Mouse (Mus musculus) CD8-positive naive resting alpha-beta T cell, adult 2 months (primary cell): ENCODE measurements around the gene Zfp846.
"Not testable (repeated sequence)": the region's sequence is repeated elsewhere in the genome, so short reads cannot be mapped to it uniquely, and the experiment has no call there.

ENCODE experiments used
- DNase-seq, 2 experiments: peaks; one replicate each; pipeline ENCODE4 v3.0.0; 2022; ENCODE audit warnings: low read depth in 2 of 2, low spot score in 2 of 2

Gene Zfp846

DNA sequence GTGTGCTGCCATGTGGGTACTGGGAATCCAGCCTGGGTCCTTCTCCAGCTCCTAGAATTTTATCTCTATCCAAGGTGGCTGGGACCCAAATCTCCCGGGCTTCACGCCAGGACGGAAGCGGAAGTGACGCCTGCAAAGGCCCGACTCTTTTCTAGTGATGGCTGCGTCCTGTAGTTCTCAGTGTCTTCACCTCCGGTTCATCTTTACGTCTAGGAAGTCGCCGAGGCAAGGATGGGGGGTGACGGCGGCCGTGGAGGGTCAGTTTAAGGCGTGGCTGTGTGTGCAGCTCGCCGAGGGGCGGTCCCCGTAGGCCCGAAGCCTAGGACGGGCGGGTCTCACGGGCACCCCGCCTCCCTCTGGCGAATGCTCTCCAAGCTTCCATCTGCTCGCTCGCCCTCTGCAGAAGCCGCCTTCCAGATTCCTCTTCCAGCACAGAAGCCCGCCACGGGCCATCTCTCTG, at the start of gene Zfp846:
TSS of gene Zfp846 (plus strand) at position 117 of the 460 bp plus-strand sequence.
- DNase-seq = peak; percentile 91 to 93

DNA sequence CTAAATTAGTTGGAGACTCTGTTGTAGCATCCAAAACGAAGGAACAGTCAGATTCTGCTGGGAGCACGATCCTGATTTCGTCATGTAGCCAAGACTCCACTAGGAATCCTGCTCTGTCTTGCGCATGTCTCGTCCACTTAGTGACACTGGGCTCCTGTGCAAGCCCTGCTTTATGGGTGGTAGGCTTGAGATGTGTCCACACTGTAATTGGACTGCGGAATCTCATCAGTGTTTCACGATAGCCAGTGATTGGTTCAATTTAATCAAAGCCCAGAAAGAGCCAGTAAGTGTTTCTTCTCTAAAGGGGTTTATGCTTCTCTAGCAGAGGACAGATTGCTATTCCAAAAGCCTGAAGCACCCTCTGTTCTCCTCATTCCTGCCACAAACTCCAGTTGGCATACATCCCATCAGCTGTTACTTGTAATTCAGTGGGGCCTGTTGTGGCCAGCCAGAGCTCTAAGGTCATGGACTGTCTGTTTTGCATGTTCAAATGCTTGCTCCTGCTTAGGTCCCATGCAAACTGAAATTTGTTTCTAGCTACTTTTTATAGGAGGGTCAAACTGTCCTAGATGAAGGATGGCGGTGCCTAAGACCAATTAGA, 46.7 kb upstream of the Zfp846 start:
- DNase-seq = no peak

- no peak for DNase-seq
These were observed 44.5 kb upstream of the Zfp846 start for GRCm38 (mm10) chr9:20536598-20536997.

- no peak for DNase-seq
These were observed 37.6 kb upstream of the Zfp846 start for GRCm38 (mm10) chr9:20543496-20543895.

DNA sequence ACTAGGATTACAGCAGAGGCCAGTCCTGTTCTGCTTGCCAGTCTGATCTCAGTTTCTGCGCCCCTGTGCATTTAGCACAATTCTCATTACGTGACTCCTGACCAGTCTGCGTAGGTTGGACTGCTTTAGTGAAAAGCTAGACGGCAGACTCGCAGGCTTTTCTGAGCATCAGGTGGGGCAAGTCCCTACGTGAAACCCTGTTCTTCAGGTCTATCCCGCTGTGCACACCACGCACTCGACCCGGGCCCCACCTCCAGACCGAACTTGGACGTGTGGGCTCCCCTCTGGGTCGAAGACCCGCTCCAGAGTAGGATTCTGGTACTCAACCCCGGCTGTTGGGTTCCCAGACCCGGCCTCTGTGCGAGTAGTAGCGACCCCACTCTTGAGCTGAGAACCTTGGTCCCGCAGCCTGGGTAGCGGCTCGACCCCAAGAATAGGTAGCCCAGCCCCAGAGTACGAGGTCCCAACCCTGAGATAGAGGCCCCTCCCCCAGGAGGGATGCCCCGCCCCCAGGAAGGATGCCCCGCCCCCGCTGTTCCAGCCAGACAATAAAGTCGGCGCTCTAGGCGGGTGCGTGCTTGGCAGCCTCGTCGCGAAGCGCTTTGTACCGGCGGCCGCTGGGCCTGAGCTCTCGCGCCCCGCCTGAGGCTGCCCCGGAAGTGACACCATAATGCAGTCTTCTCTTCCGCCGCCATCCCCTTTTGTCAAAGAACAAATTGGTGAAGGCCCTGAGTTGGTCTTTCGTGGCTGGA, 36.8 kb upstream of the Zfp846 start:
- peak; percentile 59 to 65 for DNase-seq

DNA sequence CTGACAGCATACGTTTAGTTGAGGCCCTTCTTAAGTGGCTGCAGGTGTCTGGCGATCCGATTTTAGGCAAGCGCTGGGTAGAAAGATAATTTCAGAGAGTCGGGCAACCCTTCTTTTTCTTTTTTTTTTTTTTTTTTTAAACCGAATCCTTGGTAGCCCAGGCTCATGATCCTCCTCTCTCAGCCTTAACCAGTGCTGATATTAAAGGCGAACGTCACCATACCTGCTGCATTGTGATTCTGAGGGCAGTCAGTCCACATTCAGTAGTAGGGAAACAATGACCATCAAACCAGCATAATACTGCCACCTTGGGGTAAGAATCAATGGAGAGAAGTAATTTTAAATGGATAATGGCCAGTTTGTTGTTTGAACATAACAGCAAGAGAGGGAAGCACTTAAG, 35.9 kb upstream of the Zfp846 start:
- no peak for DNase-seq

- DNase-seq = no peak
These were observed 29.3 kb upstream of the Zfp846 start for GRCm38 (mm10) chr9:20551781-20552275.

GRCm38 (mm10) chr9:20552698-20553097, 28.4 kb upstream of the Zfp846 start:
- no peak for DNase-seq

DNA sequence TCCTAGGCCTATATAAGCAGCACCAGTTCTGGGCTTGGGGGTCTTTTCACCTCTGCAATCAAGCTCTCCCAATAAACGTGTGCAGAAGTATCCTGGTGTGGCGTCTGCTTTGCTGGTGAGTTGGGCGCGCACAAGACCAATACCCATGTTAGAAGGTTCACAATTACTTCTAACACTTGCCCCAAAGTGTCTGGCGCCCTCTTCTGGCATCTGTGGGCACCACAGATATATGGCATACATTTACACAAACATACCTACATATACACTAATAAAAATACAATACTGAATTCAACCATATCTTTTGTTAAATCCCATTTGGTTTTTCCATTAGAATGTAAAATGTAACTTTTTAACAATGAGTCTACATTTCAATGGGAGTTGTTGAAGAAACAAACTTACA, 18.9 kb upstream of the Zfp846 start:
- DNase-seq = no peak

GRCm38 (mm10) chr9:20565326-20566030, 15.6 kb upstream of the Zfp846 start:
- DNase-seq = not testable (repeated sequence)

DNA sequence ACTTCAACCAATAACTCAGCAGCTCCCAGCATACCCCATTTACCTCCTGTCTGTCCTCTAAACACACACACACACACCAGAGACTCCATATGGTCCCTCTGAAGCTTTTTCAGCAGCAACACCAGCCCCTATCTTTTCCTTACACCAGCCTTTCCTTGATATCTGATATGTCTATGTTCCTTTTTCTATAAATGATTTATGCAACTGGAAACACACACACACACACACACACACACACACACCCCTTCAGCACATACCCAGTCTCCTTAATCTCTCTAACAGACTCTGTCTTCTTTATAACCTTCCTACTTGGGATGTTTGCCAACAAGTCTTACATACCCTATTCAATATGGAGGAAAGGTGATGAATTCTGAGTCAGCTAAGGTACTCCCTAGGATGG, 10.0 kb upstream of the Zfp846 start:
- DNase-seq = no peak

GRCm38 (mm10) chr9:20576591-20576990, 4.5 kb upstream of the Zfp846 start:
- no peak for DNase-seq

- no peak for DNase-seq
These were observed 20.2 kb downstream of the Zfp846 start for GRCm38 (mm10) chr9:20601270-20601669.

DNA sequence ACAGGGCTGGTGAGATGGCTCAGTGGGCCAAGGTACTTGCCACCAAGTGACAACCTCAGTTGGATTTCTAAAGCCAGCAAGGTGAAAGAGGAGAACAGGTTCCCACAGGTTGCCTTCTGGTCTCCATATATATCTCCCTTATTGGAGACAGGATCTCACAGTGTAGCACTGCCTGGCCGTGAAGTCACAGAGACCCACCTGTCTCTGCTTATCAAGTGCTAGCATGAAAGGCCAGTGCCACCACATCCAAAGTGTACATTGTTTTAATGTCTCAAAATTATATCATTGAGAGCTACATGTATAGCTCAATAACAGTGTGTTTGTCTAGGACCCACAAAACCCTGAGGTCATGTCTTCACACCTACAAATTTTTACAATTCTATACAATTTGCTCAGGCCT, 25.2 kb downstream of the Zfp846 start:
- no peak for DNase-seq

DNA sequence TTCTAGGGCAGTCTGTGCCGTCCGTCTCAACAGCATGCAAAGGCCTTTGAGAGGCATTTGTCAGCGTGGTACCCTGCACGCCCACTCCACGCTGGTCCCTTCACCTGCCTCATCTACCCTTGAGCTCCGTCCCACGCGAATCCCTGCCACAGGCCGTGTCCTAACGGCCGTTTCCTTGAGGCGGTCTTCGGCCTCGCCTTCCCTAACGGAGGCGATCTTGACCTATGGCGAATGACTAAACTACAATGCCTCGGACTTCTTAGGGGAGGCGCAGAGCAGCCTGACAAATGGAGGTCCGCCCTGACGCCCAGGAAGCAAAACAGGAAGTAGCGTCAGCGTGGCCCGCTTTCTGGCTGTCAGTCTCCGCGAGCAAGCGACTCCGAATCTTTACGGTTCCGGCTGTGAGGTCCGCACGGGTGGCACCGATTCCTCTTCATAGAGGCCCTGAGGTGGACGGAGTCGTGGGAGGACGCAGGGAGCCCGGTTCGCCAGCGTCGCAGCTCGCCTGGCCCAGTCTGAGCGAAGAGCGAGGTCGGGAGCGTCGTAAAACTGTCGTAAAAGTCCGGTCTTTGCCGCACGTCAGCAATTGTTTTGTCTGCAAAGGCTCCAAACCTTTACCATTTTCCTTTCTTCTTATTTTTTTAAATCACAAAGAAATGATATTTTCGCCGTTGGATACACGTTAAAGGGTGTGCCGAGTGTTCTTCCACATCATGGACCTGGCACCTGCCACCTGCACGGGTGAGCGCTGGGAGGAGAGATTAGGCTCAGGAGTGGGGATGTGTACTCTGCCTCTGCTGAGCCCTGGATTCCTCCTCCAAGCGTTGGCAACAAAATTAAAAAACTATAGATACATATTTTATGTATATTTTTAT, 26.2 kb downstream of the Zfp846 start:
- peak; percentile 85 to 88 for DNase-seq

DNA sequence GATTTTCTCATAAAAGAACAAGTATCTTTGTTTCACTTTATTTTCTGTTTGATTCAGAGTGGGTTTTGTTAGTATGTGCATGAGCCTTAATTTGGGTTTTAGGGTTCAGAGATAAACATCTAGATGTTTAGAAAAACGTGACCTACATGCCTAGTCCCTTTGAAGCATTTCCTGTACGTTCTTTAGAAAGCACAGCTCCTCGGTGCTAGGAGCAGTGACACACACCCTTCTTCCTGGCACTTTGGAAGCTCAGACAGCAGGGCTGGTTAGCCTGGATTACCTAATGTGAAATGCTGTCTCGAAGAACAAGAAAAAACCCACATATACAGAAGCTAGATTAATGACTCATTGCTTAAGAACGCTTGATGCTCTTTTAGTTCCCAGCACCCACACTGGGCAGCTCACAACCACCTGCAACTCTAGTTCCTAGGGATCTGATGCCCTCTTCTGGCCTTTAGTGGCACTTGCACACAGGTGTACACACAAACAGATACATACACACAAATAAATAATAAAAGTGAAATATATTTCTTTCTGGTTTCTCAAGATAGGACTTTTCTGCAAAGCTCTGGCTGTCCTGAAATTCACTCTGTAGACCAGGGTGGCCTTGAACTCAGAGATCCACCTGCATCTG, 28.9 kb downstream of the Zfp846 start:
- DNase-seq = no peak

DNA sequence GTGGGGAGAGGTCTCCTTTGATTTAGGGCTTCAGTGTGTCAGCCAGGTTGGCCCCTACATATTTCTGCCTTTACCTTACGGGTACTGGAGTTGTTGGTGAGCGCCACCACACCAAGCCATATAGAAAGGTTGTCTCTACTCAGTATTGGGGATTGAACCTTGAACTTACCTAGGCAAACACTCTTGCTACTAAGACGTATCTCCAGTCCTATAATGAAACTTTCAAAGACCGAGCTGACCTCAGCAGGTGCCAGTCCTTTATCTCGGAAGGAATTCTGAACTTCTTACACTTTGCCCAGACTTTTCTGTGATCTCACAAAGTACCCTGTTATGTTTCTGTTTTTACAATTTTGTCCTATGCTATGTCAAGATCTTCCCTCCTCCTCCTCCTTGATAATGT, 30.9 kb downstream of the Zfp846 start:
- no peak for DNase-seq

GRCm38 (mm10) chr9:20616685-20617084, 35.6 kb downstream of the Zfp846 start:
- no peak for DNase-seq

GRCm38 (mm10) chr9:20631332-20631731, 50.2 kb downstream of the Zfp846 start:
- no peak for DNase-seq

GRCm38 (mm10) chr9:20635676-20636075, 54.6 kb downstream of the Zfp846 start:
- DNase-seq = not testable (repeated sequence)
